Mouse (Mus musculus) heart, embryonic 13.5 days (tissue): ENCODE results near the gene Gabpa. TPM values are rescaled to one million over a fixed set of nuclear protein-coding genes. Genes with fewer than 3 reads are reported as not detected.

ENCODE experiments used
- polyA plus RNA-seq: library from polyadenylated mRNA; unstranded; fragments of >200 nt; fragmentation: Nextera tagmentation; extraction: Ambion mirVana; gene quantifications from 2 replicates; pipeline ENCODE4 v1.2.1, GENCODE M21; 2015

Gabpa gene
- polyA plus RNA-seq, 1 experiment from 2014 or later: 28.0 TPM

Other genes with a start within 250 kb of the Gabpa start
- gene Mrpl39, start 99.2 kb upstream of the Gabpa start, polyA plus RNA-seq: 45.7 and 51.4 TPM in 2 replicates
- 4.5 and 6.4 TPM in 2 replicates for gene Jam2, start 60.8 kb upstream of the Gabpa start, polyA plus RNA-seq
- gene Atp5j, start 700 bp downstream of the Gabpa start, polyA plus RNA-seq: 1,442 and 1,666 TPM in 2 replicates